Mouse (Mus musculus) embryonic fibroblast, embryonic 13.5 days (primary cell): ENCODE measurements around the gene Nebl.

Experiments used
- CTCF ChIP-seq: IDR thresholded peaks from 2 replicates; pipeline ENCODE4 v1.5.1; 2011; ENCODE audit warnings: mild to moderate bottlenecking, control low read depth, low read length, moderate library complexity, borderline replicate concordance; ENCODE audit not compliant: insufficient read depth
- POLR2A ChIP-seq: IDR thresholded peaks from 2 replicates; pipeline ENCODE4 v1.6.1; 2011; ENCODE audit warnings: low read depth, mild to moderate bottlenecking, control low read depth, low read length, moderate library complexity

GRCm38 (mm10) chr2:17504115-17504774, 227.0 kb downstream of the Nebl start:
- no peak for TF ChIP-seq CTCF
- TF ChIP-seq POLR2A = no peak
